Mouse (Mus musculus) inflammation-experienced regulatory T-cells, adult 6 months (primary cell): ENCODE results near the gene Clasrp. TPM values are rescaled to one million over a fixed set of nuclear protein-coding genes. Genes with fewer than 3 reads are reported as not detected.
A peak's percentile ranks its signal among the peaks of the same experiment; 100 is the strongest.

Source experiments
- ATAC-seq: one replicate; pipeline ENCODE4 v1.8.0; 2017
- polyA plus RNA-seq, 3 experiments: library from polyadenylated mRNA; unstranded; fragments of 100-300 nt; shearing (Covaris generic); gene quantifications; one replicate each; pipeline ENCODE4 v1.2.1; 2017

The Clasrp gene
- polyA plus RNA-seq, 3 experiments from 2014 or later = 8.1 to 10.8 (median 9.8) TPM

GRCm38 (mm10) chr7:19562643-19563410 is 41.5 kb downstream of the Clasrp start, which contains the start of gene Ppp1r37:
Gene Ppp1r37 (minus strand): TSS chr7:19563076.
- no peak for ATAC-seq

- peak; percentile 84 for ATAC-seq
These were observed 42.3 kb downstream of the Clasrp start for GRCm38 (mm10) chr7:19561765-19562642.

- no peak for ATAC-seq
These were observed 42.9 kb downstream of the Clasrp start for GRCm38 (mm10) chr7:19561431-19561764.

- no peak for ATAC-seq
These were observed 43.6 kb downstream of the Clasrp start for GRCm38 (mm10) chr7:19560491-19561260.

GRCm38 (mm10) chr7:19558965-19559364 is 45.3 kb downstream of the Clasrp start:
- ATAC-seq = no peak

GRCm38 (mm10) chr7:19557982-19558900 is 46.0 kb downstream of the Clasrp start:
- no peak for ATAC-seq

GRCm38 (mm10) chr7:19557086-19557485 is 47.2 kb downstream of the Clasrp start:
- ATAC-seq = no peak

- no peak for ATAC-seq
These were observed 50.1 kb downstream of the Clasrp start for GRCm38 (mm10) chr7:19554168-19554567.

- ATAC-seq = no peak
These were observed 51.8 kb downstream of the Clasrp start for GRCm38 (mm10) chr7:19552443-19552842.

GRCm38 (mm10) chr7:19551634-19552033 is 52.7 kb downstream of the Clasrp start:
- ATAC-seq = no peak

- no peak for ATAC-seq
These were observed 54.9 kb downstream of the Clasrp start for GRCm38 (mm10) chr7:19549394-19549793.

GRCm38 (mm10) chr7:19547344-19547969 is 56.8 kb downstream of the Clasrp start:
- no peak for ATAC-seq

GRCm38 (mm10) chr7:19546007-19546406 is 58.3 kb downstream of the Clasrp start:
- no peak for ATAC-seq

GRCm38 (mm10) chr7:19543584-19543983 is 60.7 kb downstream of the Clasrp start:
- ATAC-seq = peak; percentile 61

GRCm38 (mm10) chr7:19542155-19542691 is 62.1 kb downstream of the Clasrp start:
- no peak for ATAC-seq

- no peak for ATAC-seq
These were observed 62.6 kb downstream of the Clasrp start for GRCm38 (mm10) chr7:19541681-19542154.

GRCm38 (mm10) chr7:19540771-19541566 is 63.3 kb downstream of the Clasrp start:
- no peak for ATAC-seq

GRCm38 (mm10) chr7:19534676-19535075 is 69.6 kb downstream of the Clasrp start:
- ATAC-seq = no peak

- no peak for ATAC-seq
These were observed 72.0 kb downstream of the Clasrp start for GRCm38 (mm10) chr7:19532240-19532639.

GRCm38 (mm10) chr7:19531077-19531476 is 73.2 kb downstream of the Clasrp start:
- ATAC-seq = no peak
